Mouse (Mus musculus): ENCODE data around the gene Sapcd1.

The Sapcd1 gene

GRCm38 (mm10) chr17:34979631-34980030, 48.2 kb downstream of the Sapcd1 start:
- no peak for DNase-seq

GRCm38 (mm10) chr17:34978239-34978638, 49.6 kb downstream of the Sapcd1 start:
- DNase-seq, result no peak

GRCm38 (mm10) chr17:34977000-34977399, 50.8 kb downstream of the Sapcd1 start:
- DNase-seq, result no peak
